Mouse (Mus musculus) inflammation-experienced regulatory T-cells, adult 6 months (primary cell): ENCODE measurements around the gene Ubox5. TPM values are rescaled to one million over a fixed set of nuclear protein-coding genes. Genes with fewer than 3 reads are reported as not detected.
"Not testable (repeated sequence)": the region's sequence is repeated elsewhere in the genome, so short reads cannot be mapped to it uniquely, and the experiment has no call there.

Experiments used
- ATAC-seq: one replicate; pipeline ENCODE4 v1.8.0; 2017
- polyA plus RNA-seq, 3 experiments: library from polyadenylated mRNA; unstranded; fragments of 100-300 nt; shearing (Covaris generic); gene quantifications; one replicate each; pipeline ENCODE4 v1.2.1; 2017

Gene Ubox5
- 10 to 100 TPM in 2 of 3 experiments, 1 to 10 TPM in 1; 8.0 to 11.1 (median 10.6) TPM for polyA plus RNA-seq

- ATAC-seq = peak; percentile 90
Measured at GRCm38 (mm10) chr2:130629839-130630203, at the start of gene Ubox5, which contains the start of gene Fastkd5. Gene Ubox5 (minus strand): TSS chr2:130630038. Gene Fastkd5 (minus strand): TSS chr2:130630027.

- no peak for ATAC-seq
Measured at GRCm38 (mm10) chr2:130679154-130679553, 49.3 kb upstream of the Ubox5 start.

- no peak for ATAC-seq
Measured at GRCm38 (mm10) chr2:130677211-130677610, 47.4 kb upstream of the Ubox5 start.

GRCm38 (mm10) chr2:130667559-130667958 lies 37.7 kb upstream of the Ubox5 start, which contains the start of gene Itpa:
Gene Itpa (plus strand): TSS chr2:130667610.
- ATAC-seq = peak; percentile 86

- peak; percentile 80 for ATAC-seq
Measured at GRCm38 (mm10) chr2:130664102-130664701, 34.4 kb upstream of the Ubox5 start, which contains the start of gene Ddrgk1. Gene Ddrgk1 (minus strand): TSS chr2:130664659.

- no peak for ATAC-seq
Measured at GRCm38 (mm10) chr2:130663342-130663741, 33.5 kb upstream of the Ubox5 start.

GRCm38 (mm10) chr2:130658530-130658929 lies 28.7 kb upstream of the Ubox5 start:
- ATAC-seq = no peak

- ATAC-seq = no peak
Measured at GRCm38 (mm10) chr2:130657541-130657940, 27.7 kb upstream of the Ubox5 start.

GRCm38 (mm10) chr2:130656536-130656935 lies 26.7 kb upstream of the Ubox5 start:
- ATAC-seq = no peak

- ATAC-seq = no peak
Measured at GRCm38 (mm10) chr2:130655660-130656339, 26.0 kb upstream of the Ubox5 start.

GRCm38 (mm10) chr2:130653760-130654159 lies 23.9 kb upstream of the Ubox5 start:
- ATAC-seq = no peak

- ATAC-seq = no peak
Measured at GRCm38 (mm10) chr2:130653303-130653702, 23.5 kb upstream of the Ubox5 start.

GRCm38 (mm10) chr2:130649028-130649427 lies 19.2 kb upstream of the Ubox5 start:
- not testable (repeated sequence) for ATAC-seq

- ATAC-seq = no peak
Measured at GRCm38 (mm10) chr2:130645198-130645597, 15.4 kb upstream of the Ubox5 start.

- peak; percentile 89 for ATAC-seq
Measured at GRCm38 (mm10) chr2:130642684-130643369, 13.0 kb upstream of the Ubox5 start, which contains the start of gene Lzts3. Gene Lzts3 (minus strand): TSS chr2:130642803.

- ATAC-seq = peak; percentile 40
Measured at GRCm38 (mm10) chr2:130642197-130642660, 12.4 kb upstream of the Ubox5 start.

GRCm38 (mm10) chr2:130641351-130642025 lies 11.7 kb upstream of the Ubox5 start:
- no peak for ATAC-seq

- no peak for ATAC-seq
Measured at GRCm38 (mm10) chr2:130639276-130639675, 9.4 kb upstream of the Ubox5 start.

- no peak for ATAC-seq
Measured at GRCm38 (mm10) chr2:130638101-130638611, 8.3 kb upstream of the Ubox5 start.

- peak; percentile 20 for ATAC-seq
Measured at GRCm38 (mm10) chr2:130635847-130636246, 6.0 kb upstream of the Ubox5 start.

- ATAC-seq = peak; percentile 29
Measured at GRCm38 (mm10) chr2:130634739-130635411, 5.0 kb upstream of the Ubox5 start.
